Mouse (Mus musculus): Measurements from ENCODE around the gene Tnrc18. TPM values are rescaled to one million over a fixed set of nuclear protein-coding genes. Genes with fewer than 3 reads are reported as not detected.

The Tnrc18 gene
- total and polyA plus RNA-seq, 2 experiments from 2014 or later, result 19.9 to 137 TPM

- peak; percentile 82 for DNase-seq (ENCODE audit: low spot score)
- peak overlapping the region; percentile 91 for H3K9ac ChIP-seq (replicated peaks; ENCODE audit: low read length)
- H3K4me1 ChIP-seq (ENCODE audit: insufficient read depth, low read length), result peaks cover 12% of the 10 kb centered on the region; the same call in 1 of the 2 replicates
- WGBS, result under 1% methylated on average over 53 of the region's 53 CpGs
- no peak for TF ChIP-seq CTCF (IDR thresholded peaks at IDR 0.05; ENCODE audit: low read depth)
- H3K9me3 ChIP-seq (ENCODE audit: low read length), result no peaks in the 10 kb centered on the region
- ATAC-seq, result no peak
- peak overlapping the region; percentile 98 for H3K4me3 ChIP-seq (ENCODE audit: low read length)
- no peaks in the 10 kb centered on the region for H3K36me3 ChIP-seq (ENCODE audit: insufficient read depth, low read length)
- peak overlapping the region; percentile 100 for H3K27ac ChIP-seq
- peak overlapping the region; percentile 93 for H3K4me2 ChIP-seq (ENCODE audit: low read depth, low read length)
- H3K27me3 ChIP-seq (ENCODE audit: insufficient read depth, low read length), result no peaks in the 10 kb centered on the region
These were observed 3.1 kb upstream of the Tnrc18 start for GRCm38 (mm10) chr5:142820276-142821265.

- Histone ChIP-seq H3K27ac (peak overlapping the region; percentile 100), H3K4me3 (ENCODE audit: low read length) (peak overlapping the region; percentile 98), H3K9me3 (ENCODE audit: low read length) (no peaks in the 10 kb centered on the region), H3K27me3 (ENCODE audit: insufficient read depth, low read length) (no peaks in the 10 kb centered on the region), H3K4me2 (ENCODE audit: low read depth, low read length) (peak overlapping the region; percentile 93), H3K36me3 (ENCODE audit: insufficient read depth, low read length) (no peaks in the 10 kb centered on the region), H3K4me1 (ENCODE audit: insufficient read depth, low read length) (peaks cover 12% of the 10 kb centered on the region; the same call in 1 of the 2 replicates), H3K9ac (replicated peaks; ENCODE audit: low read length) (peak overlapping the region; percentile 91)
- DNase-seq (ENCODE audit: low spot score), result peak; percentile 92
- WGBS, result under 1% methylated on average over 32 of the region's 36 CpGs
- ATAC-seq, result peak; percentile 31; the same call in 1 of the 2 replicates
- TF ChIP-seq CTCF (IDR thresholded peaks at IDR 0.05; ENCODE audit: low read depth), result no peak
These were observed 2.2 kb upstream of the Tnrc18 start for GRCm38 (mm10) chr5:142819385-142820275.

GRCm38 (mm10) chr5:142818435-142819360, 1.2 kb upstream of the Tnrc18 start:
- no peaks in the 10 kb centered on the region for H3K36me3 ChIP-seq (ENCODE audit: insufficient read depth, low read length)
- WGBS, result under 1% methylated on average over 42 of the region's 43 CpGs
- no peaks in the 10 kb centered on the region for H3K27me3 ChIP-seq (ENCODE audit: insufficient read depth, low read length)

GRCm38 (mm10) chr5:142816811-142817523, 495 bp downstream of the Tnrc18 start:
- Histone ChIP-seq H3K9ac (replicated peaks; ENCODE audit: low read length) (peak overlapping the region; percentile 100), H3K36me3 (ENCODE audit: insufficient read depth, low read length) (no peaks in the 10 kb centered on the region), H3K4me3 (ENCODE audit: low read length) (peak overlapping the region; percentile 98), H3K27ac (peak overlapping the region; percentile 100), H3K4me1 (ENCODE audit: insufficient read depth, low read length) (peaks cover 8% of the 10 kb centered on the region; the same call in 1 of the 2 replicates), H3K9me3 (ENCODE audit: low read length) (no peaks in the 10 kb centered on the region), H3K4me2 (ENCODE audit: low read depth, low read length) (peak overlapping the region; percentile 91), H3K27me3 (ENCODE audit: insufficient read depth, low read length) (no peaks in the 10 kb centered on the region)
- WGBS, result under 1% methylated on average over 68 of the region's 71 CpGs
- DNase-seq (ENCODE audit: low spot score) (peak; percentile 68), ATAC-seq (no peak)
- peak; percentile 17; the same call in 1 of the 2 replicates for TF ChIP-seq CTCF (IDR thresholded peaks at IDR 0.05; ENCODE audit: low read depth)

More at GRCm38 (mm10) chr5:142818435-142819360, 1.2 kb upstream of the Tnrc18 start:
- H3K4me3 ChIP-seq (ENCODE audit: low read length), result peak overlapping the region; percentile 98
- peak; percentile 24; the same call in 1 of the 2 replicates for TF ChIP-seq CTCF (IDR thresholded peaks at IDR 0.05; ENCODE audit: low read depth)
- H3K4me2 ChIP-seq (ENCODE audit: low read depth, low read length), result peak overlapping the region; percentile 93
- H3K9ac ChIP-seq (replicated peaks; ENCODE audit: low read length), result peak overlapping the region; percentile 91
- ATAC-seq (no peak), DNase-seq (ENCODE audit: low spot score) (peak; percentile 87)
- H3K9me3 ChIP-seq (ENCODE audit: low read length), result no peaks in the 10 kb centered on the region
- peak overlapping the region; percentile 100 for H3K27ac ChIP-seq
- peaks cover 10% of the 10 kb centered on the region; the same call in 1 of the 2 replicates for H3K4me1 ChIP-seq (ENCODE audit: insufficient read depth, low read length)

- DNase-seq (ENCODE audit: low spot score), result peak; percentile 59
- H3K4me1 ChIP-seq (ENCODE audit: insufficient read depth, low read length), result peaks cover 16% of the 10 kb centered on the region
- peak overlapping the region; percentile 98 for H3K4me3 ChIP-seq (ENCODE audit: low read length)
- H3K9ac ChIP-seq (replicated peaks; ENCODE audit: low read length), result peak overlapping the region; percentile 100
- H3K36me3 ChIP-seq (ENCODE audit: insufficient read depth, low read length), result no peaks in the 10 kb centered on the region
- H3K9me3 ChIP-seq (ENCODE audit: low read length), result no peaks in the 10 kb centered on the region
- no peak for TF ChIP-seq CTCF (IDR thresholded peaks at IDR 0.05; ENCODE audit: low read depth)
- H3K4me2 ChIP-seq (ENCODE audit: low read depth, low read length), result peak overlapping the region; percentile 91
- no peak for ATAC-seq
- peak overlapping the region; percentile 100 for H3K27ac ChIP-seq
- no peaks in the 10 kb centered on the region for H3K27me3 ChIP-seq (ENCODE audit: insufficient read depth, low read length)
- WGBS, result under 1% methylated on average over 39 of the region's 39 CpGs
These were observed 1.2 kb downstream of the Tnrc18 start for GRCm38 (mm10) chr5:142816031-142816810.

Measured in hindbrain, postnatal 0 days (tissue).